Mouse (Mus musculus) liver, postnatal 0 days (tissue): ENCODE results near the gene Tmc8.

Source experiments
- CTCF ChIP-seq: sonication (generic); IDR thresholded peaks from 2 replicates; pipeline ENCODE4 v1.5.1; 2016; ENCODE audit warnings: antibody characterized with exemption, low read depth
- EP300 ChIP-seq: IDR thresholded peaks from 2 replicates; pipeline ENCODE4 v1.6.1; 2016; ENCODE audit warnings: antibody characterized with exemption, low read depth, mild to moderate bottlenecking

DNA sequence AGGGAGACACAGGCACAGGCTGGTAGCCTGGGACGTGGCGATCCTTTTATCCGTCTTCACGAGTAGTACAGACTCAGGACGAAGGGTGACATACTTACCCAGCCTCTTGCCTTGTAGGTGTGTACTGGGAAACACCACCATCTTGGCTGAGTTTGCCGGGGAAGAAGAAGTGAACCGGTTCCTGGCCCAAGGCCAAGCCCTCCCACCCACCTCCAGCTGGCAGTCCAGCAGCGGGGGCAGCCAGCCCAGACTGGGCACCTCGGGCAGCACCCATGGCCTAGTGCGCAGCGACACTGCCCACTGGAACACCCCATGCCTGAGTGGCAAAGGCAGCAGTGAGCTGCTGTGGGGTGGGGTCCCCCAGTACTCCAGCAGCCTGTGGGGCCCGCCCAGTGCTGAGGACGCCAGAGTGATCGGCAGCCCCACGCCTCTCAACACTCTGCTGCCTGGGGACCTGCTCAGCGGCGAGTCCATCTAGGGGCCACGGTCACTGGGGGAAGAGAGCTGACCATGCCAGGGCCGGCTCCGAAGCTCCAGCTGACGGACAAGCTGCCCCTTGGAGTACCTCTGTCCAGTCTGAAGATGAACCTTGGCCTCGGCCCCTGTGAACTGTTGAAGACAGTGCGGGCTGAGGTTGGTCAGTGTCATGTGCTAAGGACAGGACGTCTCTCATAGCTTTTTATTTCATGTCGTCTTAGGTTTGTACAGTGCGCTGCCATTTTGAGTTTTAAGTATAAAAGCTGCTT is 21.3 kb upstream of the Tmc8 start:
- no peak for TF ChIP-seq CTCF
- no peak for TF ChIP-seq EP300
